Mouse (Mus musculus) G1E (cell line): Measurements from ENCODE around the gene Foxo3. TPM values are rescaled to one million over a fixed set of nuclear protein-coding genes. Genes with fewer than 3 reads are reported as not detected.

ENCODE experiments used
- ATAC-seq: 2 replicates; pipeline ENCODE4 v1.8.0; 2016; ENCODE audit warnings: mild to moderate bottlenecking; ENCODE audit not compliant: insufficient number of reproducible peaks, poor library complexity, low FRiP score, severe bottlenecking; ENCODE audit errors: extremely low read depth
- DNase-seq: peaks from one replicate; pipeline ENCODE4 v3.0.0; 2012; ENCODE audit warnings: low spot score
- H3K27me3 ChIP-seq: 2 replicates; pipeline ENCODE4 v1.6.1; 2012; ENCODE audit warnings: mild to moderate bottlenecking, low read length, inconsistent platforms; ENCODE audit not compliant: insufficient read depth
- H3K36me3 ChIP-seq: replicated peaks from 2 replicates; pipeline ENCODE3; 2012; ENCODE audit warnings: mild to moderate bottlenecking, inconsistent platforms
- H3K4me1 ChIP-seq: 2 replicates; pipeline ENCODE4 v1.6.1; 2012; ENCODE audit warnings: low read depth, low read length, inconsistent platforms, mixed read lengths; ENCODE audit not compliant: insufficient read depth
- H3K4me3 ChIP-seq: 2 replicates; pipeline ENCODE4 v1.5.1; 2012; ENCODE audit warnings: low read depth, mild to moderate bottlenecking, inconsistent platforms, low read length, moderate library complexity, mixed read lengths
- H3K9me3 ChIP-seq: replicated peaks from 2 replicates; pipeline ENCODE4 v1.6.1; 2012; ENCODE audit warnings: inconsistent platforms
- CTCF ChIP-seq: IDR thresholded peaks from 2 replicates; pipeline ENCODE4 v1.5.1; 2012; ENCODE audit warnings: low read depth, low read length, inconsistent platforms, mixed read lengths
- GATA1 ChIP-seq: IDR thresholded peaks from 2 replicates; pipeline ENCODE4 v1.6.1; 2012; ENCODE audit warnings: borderline replicate concordance, low read length, inconsistent platforms, mixed read lengths
- GATA2 ChIP-seq: IDR thresholded peaks from 2 replicates; pipeline ENCODE4 v1.6.1; 2012; ENCODE audit warnings: low read depth, low read length, inconsistent platforms, borderline replicate concordance
- POLR2AphosphoS5 ChIP-seq: IDR thresholded peaks from 2 replicates; pipeline ENCODE4 v1.6.1; 2012; ENCODE audit warnings: low read depth, low read length, inconsistent platforms; ENCODE audit not compliant: insufficient replicate concordance
- TAL1 ChIP-seq: conservative IDR thresholded peaks from 2 replicates; pipeline ENCODE4 v1.6.1; 2012; ENCODE audit warnings: low read depth, low read length, inconsistent platforms, mixed read lengths
- polyA plus RNA-seq: library from polyadenylated mRNA; stranded (reverse); fragments of >175 nt; gene quantifications from 2 replicates; pipeline ENCODE4 v1.2.3, GENCODE M21; 2012
- total RNA-seq, 2 experiments: library from RNA; stranded (forward) in 1 of 2; stranded (reverse) in 1 of 2; fragments of 200-1000 nt in 1 of 2; fragments of >200 nt in 1 of 2; fragmentation: Nextera tagmentation in 1 of 2; gene quantifications; 2 replicates each; pipeline ENCODE4 v1.2.3; 2014 to 2017

Foxo3 gene
- total and polyA plus RNA-seq, 3 experiments = 45.5 to 98.4 (median 59.2) TPM

DNA sequence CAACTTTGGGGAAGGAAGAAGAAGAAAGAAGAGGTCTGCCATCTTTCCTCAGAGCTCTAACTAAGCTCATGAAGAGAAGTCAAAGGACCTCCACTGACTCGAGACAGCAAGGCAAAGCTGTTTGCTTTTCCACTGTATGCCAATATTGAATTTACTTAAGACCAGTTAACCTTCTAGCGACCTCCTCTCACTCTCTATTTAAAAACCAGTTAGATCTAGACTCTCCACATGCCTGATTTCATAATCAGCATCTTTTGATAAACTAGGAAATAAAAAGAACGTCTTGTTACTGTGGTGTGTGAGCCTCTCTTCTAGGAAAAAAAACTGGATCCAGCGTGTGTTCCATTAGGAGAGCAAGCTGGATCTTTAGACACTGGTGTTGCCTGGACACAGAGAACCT lies 28.4 kb downstream of the Foxo3 start:
- no peak for ATAC-seq
- H3K27me3 ChIP-seq = no peaks in the 10 kb centered on the region
- H3K4me1 ChIP-seq = peaks cover 95% of the 10 kb centered on the region
- no peaks in the 10 kb centered on the region for H3K9me3 ChIP-seq
- DNase-seq = no peak
- TF ChIP-seq TAL1 (no peak), GATA2 (no peak), POLR2AphosphoS5 (no peak)
- H3K36me3 ChIP-seq = peaks cover 55% of the 10 kb centered on the region
- H3K4me3 ChIP-seq = no peak overlapping the region; the same call in 1 of the 2 replicates

DNA sequence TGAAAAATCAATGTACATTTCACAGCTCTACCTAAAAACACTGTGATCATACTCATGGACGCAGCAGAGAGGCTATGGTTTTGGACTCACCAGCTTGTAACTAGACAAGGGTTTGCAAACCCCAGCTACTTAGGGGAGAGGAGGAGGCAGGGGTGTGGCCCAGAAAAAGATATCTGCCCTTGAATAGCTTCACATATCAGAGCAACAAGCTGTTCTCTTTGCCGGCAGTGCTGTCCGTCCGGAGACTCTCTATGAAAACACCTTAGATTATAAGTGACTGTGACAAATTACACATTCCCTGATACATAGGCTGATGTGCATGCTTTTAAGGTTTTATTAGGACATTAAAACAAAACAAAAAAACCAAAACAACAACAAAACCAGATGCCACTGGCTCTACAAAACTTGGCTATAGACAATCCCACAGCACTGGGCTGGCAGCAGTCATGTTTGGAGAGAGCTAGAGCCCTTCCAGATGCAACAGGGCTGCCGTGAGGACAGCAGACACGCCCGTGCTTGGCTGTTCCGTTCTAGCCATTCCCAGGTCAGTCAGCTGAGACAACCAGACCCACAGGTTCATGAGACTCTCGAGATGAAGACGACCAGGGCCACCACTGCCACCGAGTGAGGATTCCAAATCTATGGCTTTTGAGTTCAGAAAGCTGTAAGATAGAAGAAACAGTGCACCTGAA lies 29.3 kb downstream of the Foxo3 start:
- H3K4me1 ChIP-seq = peaks cover 95% of the 10 kb centered on the region
- 0 out of 2 replicates have a peak, but pooled peaks have one; percentile 13 for TF ChIP-seq TAL1
- TF ChIP-seq POLR2AphosphoS5 = no peak
- TF ChIP-seq GATA2 = no peak
- TF ChIP-seq CTCF = no peak
- no peaks in the 10 kb centered on the region for H3K9me3 ChIP-seq
- ATAC-seq (peak; percentile 30; the same call in 1 of the 2 replicates), DNase-seq (peak; percentile 47)
- H3K4me3 ChIP-seq = peak overlapping the region; percentile 64; the same call in 1 of the 2 replicates
- peaks cover 57% of the 10 kb centered on the region for H3K36me3 ChIP-seq
- H3K27me3 ChIP-seq = no peaks in the 10 kb centered on the region

DNA sequence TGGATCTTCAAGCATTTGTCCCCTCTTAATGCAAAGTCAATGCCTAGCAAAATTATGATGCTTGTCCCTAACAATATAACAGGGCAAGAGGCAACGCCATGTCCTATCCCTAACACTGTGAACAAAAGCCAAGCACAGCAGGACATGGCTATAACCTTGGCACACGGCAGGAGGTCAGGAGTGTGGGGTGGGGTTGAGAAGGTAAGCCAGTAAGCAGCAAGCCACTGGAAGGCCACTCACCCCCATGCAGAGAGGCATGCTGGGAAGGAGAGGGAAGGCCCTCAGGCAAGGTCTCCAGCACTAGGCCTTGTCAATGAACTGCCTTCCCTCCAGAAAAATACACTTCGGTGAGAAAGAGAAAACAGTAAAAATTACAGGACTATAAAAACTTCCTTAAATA lies 30.1 kb downstream of the Foxo3 start:
- H3K36me3 ChIP-seq = peaks cover 59% of the 10 kb centered on the region
- no peak for TF ChIP-seq POLR2AphosphoS5
- no peak for TF ChIP-seq CTCF
- no peak for TF ChIP-seq GATA1
- no peak for TF ChIP-seq TAL1
- no peak for DNase-seq
- peak overlapping the region; percentile 58; the same call in 1 of the 2 replicates for H3K4me3 ChIP-seq
- H3K9me3 ChIP-seq = no peaks in the 10 kb centered on the region
- H3K27me3 ChIP-seq = no peaks in the 10 kb centered on the region
- peaks cover 95% of the 10 kb centered on the region for H3K4me1 ChIP-seq
- ATAC-seq = no peak

DNA sequence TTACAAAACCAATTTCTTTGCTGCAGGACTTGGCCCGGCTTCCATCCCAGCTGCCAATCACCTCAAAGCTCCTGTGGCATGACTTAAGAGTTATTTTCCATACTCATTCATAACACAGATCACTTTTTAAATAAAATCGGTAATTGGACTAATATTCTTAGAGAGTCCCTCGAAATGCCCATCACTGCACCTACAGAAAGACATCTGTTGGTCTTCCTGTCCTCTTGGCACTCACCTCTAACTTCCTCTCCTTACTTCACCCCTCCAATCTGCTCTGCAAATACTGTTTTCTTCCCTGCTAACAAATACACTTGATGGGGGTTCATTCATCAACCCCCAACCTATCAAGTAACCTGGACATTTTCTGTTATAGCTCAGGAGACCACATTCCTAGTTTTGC lies 30.9 kb downstream of the Foxo3 start:
- H3K27me3 ChIP-seq = no peaks in the 10 kb centered on the region
- TF ChIP-seq TAL1 = no peak
- no peak for TF ChIP-seq GATA2
- no peak for TF ChIP-seq CTCF
- TF ChIP-seq GATA1 = no peak
- no peak for TF ChIP-seq POLR2AphosphoS5
- H3K36me3 ChIP-seq = peaks cover 60% of the 10 kb centered on the region
- H3K9me3 ChIP-seq = no peaks in the 10 kb centered on the region
- ATAC-seq (no peak), DNase-seq (no peak)
- no peak overlapping the region for H3K4me3 ChIP-seq
- H3K4me1 ChIP-seq = peaks cover 87% of the 10 kb centered on the region

DNA sequence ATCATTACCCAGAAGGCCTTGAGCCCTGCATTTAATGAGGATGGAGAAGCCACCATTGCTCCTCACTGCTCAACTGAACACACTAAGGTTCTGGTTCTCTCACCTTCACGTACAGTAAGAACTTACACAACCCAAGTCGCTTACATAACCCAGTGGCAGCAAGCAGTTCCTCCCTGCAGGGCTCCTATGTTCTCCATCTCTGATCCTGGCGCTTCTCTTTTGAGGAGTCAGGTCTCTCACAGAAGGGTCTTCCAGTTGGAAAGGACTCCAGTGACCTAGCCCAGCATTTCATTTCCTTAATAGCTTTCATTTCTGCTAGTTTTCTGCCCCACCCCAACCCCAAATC lies 31.3 kb downstream of the Foxo3 start:
- Histone ChIP-seq H3K4me3 (no peak overlapping the region; the same call in 1 of the 2 replicates), H3K27me3 (no peaks in the 10 kb centered on the region), H3K4me1 (peaks cover 84% of the 10 kb centered on the region), H3K9me3 (no peaks in the 10 kb centered on the region), H3K36me3 (peaks cover 62% of the 10 kb centered on the region)
- ATAC-seq (no peak), DNase-seq (no peak)
- no peak for TF ChIP-seq GATA2
- TF ChIP-seq CTCF = no peak
- TF ChIP-seq GATA1 = no peak
- no peak for TF ChIP-seq TAL1
- no peak for TF ChIP-seq POLR2AphosphoS5

DNA sequence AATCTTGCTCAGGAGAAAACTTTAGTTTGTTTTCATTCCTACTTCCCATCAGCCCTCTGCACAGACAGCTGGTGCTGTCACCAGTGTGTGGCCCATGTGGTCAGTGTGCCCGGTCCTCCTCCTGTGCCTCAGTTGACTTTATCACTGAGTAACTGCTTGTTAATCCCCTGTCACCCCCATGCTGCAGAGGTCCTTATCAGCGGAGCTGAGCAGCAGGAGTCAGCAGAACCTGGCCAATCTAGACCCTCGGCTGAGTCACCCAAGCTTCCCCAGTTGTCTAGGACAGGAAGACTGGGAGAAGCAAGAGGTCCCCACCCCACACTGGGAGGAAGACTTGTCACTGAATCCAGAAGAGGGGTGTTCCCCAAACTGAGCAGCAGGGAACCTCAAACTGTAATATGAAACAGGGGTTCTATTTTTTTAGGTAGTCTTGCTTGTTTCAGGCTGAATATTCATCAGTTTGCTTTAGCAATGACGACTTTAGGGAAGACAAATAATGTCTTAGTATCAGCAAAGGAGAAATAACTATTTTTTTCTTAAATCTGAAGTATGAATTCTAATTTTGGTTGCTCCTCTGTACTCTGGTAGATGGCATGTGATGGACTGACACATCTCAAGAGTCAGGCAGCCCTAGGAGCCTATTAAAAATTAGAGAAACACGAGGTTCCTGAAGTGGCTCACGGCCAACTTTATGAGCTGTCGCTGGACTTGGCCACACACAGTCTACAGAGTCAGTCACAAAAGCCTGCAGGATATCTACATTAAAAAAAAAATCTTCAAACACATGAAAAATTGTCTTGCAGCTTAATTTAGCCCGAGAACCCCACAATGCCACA lies 31.9 kb downstream of the Foxo3 start:
- ATAC-seq (peak; percentile 90), DNase-seq (peak; percentile 67)
- Histone ChIP-seq H3K36me3 (peaks cover 66% of the 10 kb centered on the region), H3K4me3 (peak overlapping the region; percentile 28; the same call in 1 of the 2 replicates), H3K4me1 (peaks cover 84% of the 10 kb centered on the region), H3K27me3 (no peaks in the 10 kb centered on the region), H3K9me3 (no peaks in the 10 kb centered on the region)
- no peak for TF ChIP-seq GATA2
- TF ChIP-seq TAL1 = peak; percentile 81
